Mouse (Mus musculus): Measurements from ENCODE around the gene Kifc5b.
A peak's percentile ranks its signal among the peaks of the same experiment; 100 is the strongest.
"Not testable (repeated sequence)": the region's sequence is repeated elsewhere in the genome, so short reads cannot be mapped to it uniquely, and the experiment has no call there.

The Kifc5b gene

DNA sequence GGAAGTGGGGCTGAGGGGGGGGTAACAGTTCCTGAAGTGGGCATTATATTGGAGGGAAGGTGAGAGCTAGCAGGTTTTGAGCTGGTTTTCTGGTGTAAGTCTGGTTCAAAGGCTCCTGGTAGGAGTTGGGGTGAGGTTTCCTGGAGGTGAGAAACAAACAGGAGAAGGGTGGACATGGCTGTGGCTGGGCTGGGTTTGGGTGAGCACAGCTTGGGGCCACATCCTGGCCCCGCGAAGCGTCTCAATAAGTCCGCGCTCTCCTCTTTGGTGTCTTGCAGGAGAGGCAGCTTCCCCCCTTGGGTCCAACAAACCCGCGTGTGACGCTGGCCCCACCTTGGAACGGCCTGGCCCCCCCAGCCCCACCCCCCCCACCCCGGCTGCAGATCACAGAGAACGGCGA lies 53.3 kb downstream of the Kifc5b start:
- no peak for DNase-seq (ENCODE audit: low spot score in 2 of 2)

DNA sequence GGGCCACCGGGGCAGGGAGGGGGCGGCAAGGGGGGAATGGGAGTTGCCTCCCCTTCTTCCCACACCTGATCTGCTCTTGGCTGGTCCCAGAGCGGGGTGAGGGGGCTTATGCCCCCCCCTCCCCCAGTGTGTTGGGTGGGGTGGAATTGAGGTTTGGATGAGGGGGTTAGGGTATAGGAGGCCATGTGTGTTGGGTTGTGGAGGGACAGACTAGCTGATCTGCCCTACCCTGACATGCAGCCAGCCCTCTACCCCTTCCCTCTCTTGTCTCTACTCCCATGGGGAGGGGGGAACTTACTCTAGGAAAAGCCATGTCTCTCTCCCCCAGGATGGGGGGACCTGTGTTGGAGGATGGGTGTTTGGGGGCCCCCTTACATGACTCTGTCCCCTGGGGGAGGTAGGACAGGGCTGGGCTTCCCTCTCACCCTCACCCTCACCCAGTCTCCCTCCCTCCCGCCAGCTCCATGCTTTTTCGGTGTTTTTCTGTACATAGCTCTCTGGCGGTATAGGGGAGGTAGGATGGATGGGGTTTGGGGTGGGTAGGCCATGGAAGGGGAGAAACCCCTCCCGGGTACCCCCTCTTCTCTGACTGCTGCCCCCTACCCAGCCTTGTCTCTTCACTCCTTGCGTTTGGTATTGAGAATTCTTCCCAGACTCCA lies 54.5 kb downstream of the Kifc5b start:
- no peak for DNase-seq (ENCODE audit: low spot score in 2 of 2)

DNA sequence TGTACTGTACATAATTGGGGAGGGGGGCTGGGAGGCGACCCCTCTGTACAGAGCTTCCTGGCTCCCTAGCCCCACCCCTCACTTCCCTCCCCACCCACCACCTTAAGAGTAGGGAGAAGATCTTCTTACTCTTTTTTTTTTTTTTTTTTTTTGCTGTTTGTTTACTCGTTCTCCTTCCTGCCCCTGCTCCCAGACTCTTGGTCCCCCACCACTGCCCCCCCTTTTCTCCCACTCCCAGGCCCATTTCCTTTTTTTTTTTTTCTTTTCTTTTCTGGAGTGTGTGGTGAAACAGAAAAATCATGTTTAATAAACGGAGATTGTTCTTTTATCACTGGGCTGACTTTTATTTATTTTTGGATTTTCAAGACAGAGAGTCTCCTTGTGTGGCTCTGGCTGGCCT lies 55.2 kb downstream of the Kifc5b start:
- no peak for DNase-seq (ENCODE audit: low spot score in 2 of 2)

DNA sequence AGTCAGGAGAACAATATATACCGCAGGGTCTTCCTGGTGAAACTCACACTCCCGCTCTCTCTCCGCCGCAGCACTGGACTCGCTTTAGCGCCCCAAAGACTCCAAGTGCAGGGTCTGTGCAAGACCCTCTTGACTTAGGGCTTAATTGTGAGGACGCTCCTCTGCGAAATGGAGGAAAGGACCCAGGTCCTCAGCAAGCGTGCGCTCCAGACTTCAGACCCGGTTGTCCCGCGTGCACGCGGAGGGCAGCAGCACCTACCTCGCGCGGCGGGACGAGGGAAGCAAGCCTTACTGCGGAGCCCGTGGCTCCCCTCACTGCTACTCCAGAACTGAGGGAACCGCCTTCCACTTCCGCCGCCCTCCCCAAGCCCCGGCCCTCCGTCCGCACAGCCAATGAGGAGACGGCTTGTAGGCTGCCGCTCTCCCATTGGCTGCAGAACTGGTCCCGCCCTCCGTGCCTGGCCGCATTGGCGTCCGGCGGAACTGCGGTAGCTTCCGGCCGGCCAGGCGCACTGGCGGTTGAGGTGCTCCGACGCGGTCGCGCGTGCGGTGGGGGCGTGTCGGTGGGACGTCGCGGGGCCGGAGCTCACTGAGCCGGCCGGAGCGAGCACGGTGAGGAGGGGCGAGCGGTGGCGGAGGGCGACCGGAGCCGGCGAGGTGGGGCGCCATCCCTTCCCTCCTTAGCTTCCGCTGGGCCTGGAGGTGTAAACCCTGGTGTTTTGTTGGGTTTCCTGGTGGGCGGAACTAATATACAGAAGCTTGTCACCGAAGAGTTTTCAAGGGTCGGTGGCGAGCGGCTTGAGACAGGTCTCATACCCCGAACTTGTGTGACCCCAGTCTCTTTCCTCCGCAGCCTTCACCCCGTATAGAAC lies 56.0 kb downstream of the Kifc5b start, which contains the start of gene Zbtb9:
Gene Zbtb9 (plus strand): TSS at position 465 of the 872 bp plus-strand sequence.
- peak; percentile 97 to 98 for DNase-seq (ENCODE audit: low spot score in 2 of 2)

DNA sequence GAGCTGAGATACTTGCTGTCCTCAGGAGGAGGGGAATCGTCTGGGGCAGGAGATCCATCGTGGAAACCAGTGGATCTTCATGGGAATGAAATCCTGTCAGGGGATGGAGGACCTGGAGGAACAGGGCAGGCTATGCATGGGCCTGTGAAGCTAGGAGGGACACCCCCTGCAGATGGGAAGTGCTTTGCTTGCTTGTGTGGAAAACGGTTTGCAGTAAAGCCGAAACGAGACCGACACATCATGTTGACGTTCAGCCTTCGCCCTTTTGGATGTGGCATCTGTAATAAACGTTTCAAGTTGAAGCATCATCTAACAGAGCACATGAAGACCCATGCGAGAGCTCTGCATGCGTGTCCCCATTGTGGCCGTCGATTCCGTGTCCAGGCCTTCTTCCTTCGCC lies 57.7 kb downstream of the Kifc5b start:
- DNase-seq (ENCODE audit: low spot score in 2 of 2), result no peak

DNA sequence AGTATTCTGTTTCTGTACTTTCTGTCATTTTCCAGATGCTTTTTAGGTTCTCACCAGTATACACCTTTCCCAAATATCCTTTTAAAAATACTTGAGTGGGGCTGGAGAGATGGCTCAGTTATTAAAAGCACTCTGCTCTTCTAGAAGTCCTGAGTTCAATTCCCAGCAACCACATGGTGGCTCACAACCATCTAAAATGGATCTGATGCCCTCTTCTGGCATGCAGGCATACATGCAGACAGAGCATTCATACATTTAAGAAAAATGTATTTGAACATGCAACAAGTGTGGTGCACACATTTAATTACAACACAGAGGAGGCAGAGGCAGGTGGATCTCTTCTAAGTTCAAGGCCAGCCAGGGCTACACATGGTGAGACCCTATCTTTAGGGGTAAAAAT lies 58.5 kb downstream of the Kifc5b start:
- DNase-seq (ENCODE audit: low spot score in 2 of 2), result no peak

DNA sequence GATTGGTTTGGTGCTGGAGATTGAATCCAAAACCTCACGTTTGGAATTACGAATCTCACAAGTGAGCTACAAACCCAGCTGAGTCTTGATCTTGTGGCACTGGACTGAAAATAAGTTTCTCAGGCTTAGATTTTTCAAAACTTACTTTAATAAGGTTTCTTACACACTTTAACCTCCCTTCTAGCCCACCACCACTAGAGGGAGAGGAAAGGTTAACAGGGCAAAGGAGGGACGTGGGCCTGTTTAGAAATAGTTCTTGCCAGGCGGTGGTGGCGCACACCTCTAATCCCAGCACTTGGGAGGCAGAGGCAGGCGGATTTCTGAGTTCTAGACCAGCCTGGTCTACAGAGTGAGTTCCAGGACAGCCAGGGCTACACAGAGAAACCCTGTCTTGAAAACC lies 60.5 kb downstream of the Kifc5b start:
- DNase-seq (ENCODE audit: low spot score in 2 of 2), result not testable (repeated sequence)

DNA sequence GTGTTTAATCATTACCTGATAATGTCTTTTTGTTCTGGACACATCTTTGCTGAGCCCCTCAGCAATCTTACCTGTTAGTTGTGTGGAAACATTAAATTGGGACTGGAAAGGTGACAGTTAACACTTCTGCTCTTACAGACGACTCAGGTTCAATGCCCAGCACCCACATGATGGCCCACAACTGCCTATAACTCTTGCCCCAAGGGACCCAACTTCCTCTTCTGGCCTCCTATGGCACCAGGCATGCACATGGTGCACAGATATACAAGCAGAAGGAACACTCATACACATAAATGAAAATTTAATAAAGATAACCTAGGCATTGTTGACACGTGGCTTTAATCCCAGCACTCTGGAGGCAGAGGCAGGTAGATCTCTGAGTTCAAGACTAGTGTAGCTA lies 62.5 kb downstream of the Kifc5b start:
- DNase-seq (ENCODE audit: low spot score in 2 of 2), result peak; percentile 86 to 89

DNA sequence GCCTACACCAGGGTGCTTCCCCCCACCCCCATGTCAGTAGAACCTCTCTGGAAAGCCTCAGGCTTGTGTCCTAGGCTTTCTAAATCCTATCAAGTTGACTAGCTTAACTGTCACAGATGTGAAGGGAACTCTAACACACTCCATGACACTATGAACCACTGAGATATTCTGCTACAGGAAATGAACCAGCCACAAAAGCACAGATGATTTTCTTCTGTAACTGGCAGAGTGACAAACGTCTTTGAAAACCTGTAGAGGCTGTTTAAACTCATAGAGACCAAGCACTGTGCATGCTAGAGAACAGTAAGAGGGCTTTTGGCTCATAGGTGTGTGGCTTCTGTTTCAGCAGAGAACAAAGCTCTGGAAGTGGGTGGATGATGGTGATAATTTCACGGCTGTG lies 64.2 kb downstream of the Kifc5b start:
- DNase-seq (ENCODE audit: low spot score in 2 of 2), result peak; percentile 40 to 43

All from spleen, postnatal 36 days (tissue).